Mouse (Mus musculus) midbrain, embryonic 14.5 days (tissue): ENCODE measurements at regions not wholly inside any gene's neighbourhood (a gene's known extent, or its start where the extent isn't known, plus 50 kb on each side); places are given as distances from the start of the nearest gene placed in this dataset.

Experiments used
- ATAC-seq: fragments of 200-750 bp; cut with Nextera tagmentation; 2 replicates; pipeline ENCODE4 v1.8.0; 2017; ENCODE audit warnings: moderate number of reproducible peaks, moderate library complexity; ENCODE audit not compliant: low FRiP score, low TSS enrichment
- DNase-seq: peaks from one replicate; pipeline ENCODE4 v3.0.0-alpha.2; 2015
- H3K27ac ChIP-seq: fragments of 300-500 bp; sonication (generic); replicated peaks from 2 replicates; pipeline ENCODE4 v1.5.1; 2014; ENCODE audit warnings: mild to moderate bottlenecking, low read depth, low read length, moderate library complexity
- H3K27me3 ChIP-seq: fragments of 300-500 bp; sonication (generic); 2 replicates; pipeline ENCODE4 v1.6.1; 2014; ENCODE audit warnings: low read length, control low read depth, mixed read lengths; ENCODE audit not compliant: control insufficient read depth, insufficient read depth
- H3K36me3 ChIP-seq: fragments of 300-500 bp; sonication (generic); 2 replicates; pipeline ENCODE4 v1.6.1; 2014; ENCODE audit warnings: low read length, control low read depth; ENCODE audit not compliant: control insufficient read depth, insufficient read depth
- H3K4me1 ChIP-seq: fragments of 300-500 bp; sonication (generic); 2 replicates; pipeline ENCODE4 v1.6.1; 2014; ENCODE audit warnings: mild to moderate bottlenecking, antibody characterized with exemption, low read length, control low read depth; ENCODE audit not compliant: control insufficient read depth, insufficient read depth
- H3K4me2 ChIP-seq: fragments of 300-500 bp; sonication (generic); 2 replicates; pipeline ENCODE4 v1.6.1; 2014; ENCODE audit warnings: mild to moderate bottlenecking, low read length, moderate library complexity
- H3K4me3 ChIP-seq: fragments of 300-500 bp; sonication (generic); replicated peaks from 2 replicates; pipeline ENCODE4 v1.5.1; 2014; ENCODE audit warnings: low read depth, low read length
- H3K9ac ChIP-seq: fragments of 300-500 bp; sonication (generic); replicated peaks from 2 replicates; pipeline ENCODE4 v1.6.1; 2014; ENCODE audit warnings: mild to moderate bottlenecking, low read length, moderate library complexity
- H3K9me3 ChIP-seq: fragments of 300-500 bp; sonication (generic); 2 replicates; pipeline ENCODE4 v1.6.1; 2016; ENCODE audit warnings: low read length, control low read depth, mixed read lengths; ENCODE audit not compliant: control insufficient read depth
- WGBS: fragments of 180-500 bp; shearing (Covaris S2); extraction: QIAGEN DNeasy Blood & Tissue Kit; methylation state at CpG from one replicate; pipeline ENCODE4 v1.1.7; 2014; 5-methylcytosine and 5-hydroxymethylcytosine counted together

DNA sequence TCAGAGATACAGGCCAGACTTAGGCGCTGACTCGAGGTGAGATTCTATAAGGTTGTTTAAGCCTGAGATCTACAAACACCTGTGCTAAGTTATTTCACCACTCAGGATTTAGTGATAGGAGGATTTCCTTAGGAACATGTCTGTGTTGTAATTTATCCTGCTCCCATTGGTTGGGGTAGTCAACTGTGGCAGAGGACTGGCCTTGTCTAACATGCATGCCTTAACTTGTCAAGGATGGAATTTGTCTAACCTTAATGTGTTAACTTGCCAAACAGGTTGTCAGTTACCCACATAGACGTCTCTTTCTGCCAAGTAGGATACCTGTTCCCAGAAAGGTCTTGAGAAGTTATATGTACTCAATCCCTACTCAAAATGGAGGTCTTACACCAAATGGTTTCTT lies 667.3 kb upstream of the Nudt12 start:
- no peak overlapping the region for H3K9ac ChIP-seq
- no peaks in the 10 kb centered on the region for H3K9me3 ChIP-seq
- 88% methylated on average over 3 of the region's 3 CpGs for WGBS
- H3K4me1 ChIP-seq, result no peaks in the 10 kb centered on the region
- no peak overlapping the region for H3K27ac ChIP-seq
- H3K36me3 ChIP-seq, result no peaks in the 10 kb centered on the region
- DNase-seq (no peak), ATAC-seq (no peak)
- no peaks in the 10 kb centered on the region for H3K27me3 ChIP-seq
- no peak overlapping the region for H3K4me3 ChIP-seq
- no peak overlapping the region for H3K4me2 ChIP-seq

DNA sequence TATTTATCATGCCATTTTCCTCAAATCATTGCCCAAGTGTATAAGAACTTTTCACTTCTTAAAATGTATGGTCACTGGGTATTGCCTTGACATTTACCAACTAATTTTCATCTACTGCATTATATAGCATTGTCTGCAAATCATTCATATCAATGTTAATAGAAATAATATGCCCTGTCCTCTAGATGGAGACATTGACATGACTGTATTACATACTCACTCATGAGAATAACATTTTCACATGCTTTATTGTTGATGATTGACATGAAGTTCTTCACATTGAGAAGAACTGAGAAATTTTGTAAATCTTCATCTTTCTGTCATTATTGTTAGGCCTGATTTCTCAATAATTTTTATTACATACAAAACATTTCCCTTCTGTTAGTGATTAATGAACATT lies 629.4 kb upstream of the Nudt12 start:
- Histone ChIP-seq H3K36me3 (no peaks in the 10 kb centered on the region), H3K4me1 (no peaks in the 10 kb centered on the region), H3K9ac (no peak overlapping the region), H3K4me3 (no peak overlapping the region), H3K27me3 (no peaks in the 10 kb centered on the region), H3K9me3 (no peaks in the 10 kb centered on the region), H3K27ac (no peak overlapping the region), H3K4me2 (no peak overlapping the region)
- DNase-seq (peak; percentile 44), ATAC-seq (no peak)
